Mouse (Mus musculus) spleen, adult 2 months (tissue): ENCODE results near the gene Selenos.

Experiments
- CTCF ChIP-seq: fragments of 200-500 bp; IDR thresholded peaks from 2 replicates; pipeline ENCODE4 v1.5.1; 2011; ENCODE audit warnings: mild to moderate bottlenecking, inconsistent platforms; ENCODE audit not compliant: insufficient read depth, insufficient read length, insufficient replicate concordance; ENCODE audit errors: extremely low read depth
- POLR2A ChIP-seq: fragments of 200-500 bp; IDR thresholded peaks from 2 replicates; pipeline ENCODE4 v1.6.1; 2011; ENCODE audit warnings: low read depth, low read length, inconsistent platforms

- no peak for TF ChIP-seq POLR2A
- TF ChIP-seq CTCF, result no peak
Observed at GRCm38 (mm10) chr7:66105771-66106170, 26.3 kb downstream of the Selenos start.
